Mouse (Mus musculus): ENCODE data around the gene Per1. TPM values are rescaled to one million over a fixed set of nuclear protein-coding genes. Genes with fewer than 3 reads are reported as not detected.
A peak's percentile ranks its signal among the peaks of the same experiment; 100 is the strongest.

Per1 gene
- total and polyA plus RNA-seq, 3 experiments = 8.9 to 55.5 (median 40.6) TPM

GRCm38 (mm10) chr11:69067601-69068000 is 27.4 kb upstream of the Per1 start:
- DNase-seq (ENCODE audit: low spot score) = no peak
- no peaks in the 10 kb centered on the region for H3K9me3 ChIP-seq (replicated peaks)
- H3K36me3 ChIP-seq (replicated peaks) = no peaks in the 10 kb centered on the region
- no peak overlapping the region for H3K4me3 ChIP-seq (ENCODE audit: low read depth, low read length)
- ATAC-seq (ENCODE audit: extremely low read depth, insufficient number of reproducible peaks, low FRiP score, poor library complexity, severe bottlenecking) = no peak
- no peak for TF ChIP-seq POLR2AphosphoS5 (IDR thresholded peaks at IDR 0.05; ENCODE audit: insufficient replicate concordance, low read depth, low read length)
- no peak for TF ChIP-seq GATA2 (IDR thresholded peaks at IDR 0.05; ENCODE audit: borderline replicate concordance, low read depth, low read length)
- TF ChIP-seq CTCF (IDR thresholded peaks at IDR 0.05; ENCODE audit: low read depth, low read length) = no peak
- TF ChIP-seq GATA1 (IDR thresholded peaks at IDR 0.05; ENCODE audit: borderline replicate concordance, low read length) = no peak
- TF ChIP-seq TAL1 (conservative IDR thresholded peaks at IDR 0.05; ENCODE audit: low read depth, low read length) = no peak
- peaks cover 57% of the 10 kb centered on the region for H3K4me1 ChIP-seq (ENCODE audit: insufficient read depth, low read depth, low read length)
- H3K27me3 ChIP-seq (ENCODE audit: insufficient read depth, low read length) = no peaks in the 10 kb centered on the region

- Histone ChIP-seq H3K4me3 (ENCODE audit: low read depth, low read length) (peak overlapping the region; percentile 80), H3K4me1 (ENCODE audit: insufficient read depth, low read depth, low read length) (peaks cover 56% of the 10 kb centered on the region), H3K27me3 (ENCODE audit: insufficient read depth, low read length) (no peaks in the 10 kb centered on the region), H3K36me3 (replicated peaks) (no peaks in the 10 kb centered on the region), H3K9me3 (replicated peaks) (no peaks in the 10 kb centered on the region)
- ATAC-seq (ENCODE audit: extremely low read depth, insufficient number of reproducible peaks, low FRiP score, poor library complexity, severe bottlenecking) (no peak), DNase-seq (ENCODE audit: low spot score) (no peak)
- no peak for TF ChIP-seq TAL1 (conservative IDR thresholded peaks at IDR 0.05; ENCODE audit: low read depth, low read length)
- no peak for TF ChIP-seq CTCF (IDR thresholded peaks at IDR 0.05; ENCODE audit: low read depth, low read length)
- TF ChIP-seq GATA1 (IDR thresholded peaks at IDR 0.05; ENCODE audit: borderline replicate concordance, low read length) = no peak
- TF ChIP-seq GATA2 (IDR thresholded peaks at IDR 0.05; ENCODE audit: borderline replicate concordance, low read depth, low read length) = no peak
- no peak for TF ChIP-seq POLR2AphosphoS5 (IDR thresholded peaks at IDR 0.05; ENCODE audit: insufficient replicate concordance, low read depth, low read length)
Measured at GRCm38 (mm10) chr11:69070093-69070492, 24.9 kb upstream of the Per1 start.

- no peaks in the 10 kb centered on the region for H3K36me3 ChIP-seq (replicated peaks)
- peaks cover 56% of the 10 kb centered on the region for H3K4me1 ChIP-seq (ENCODE audit: insufficient read depth, low read depth, low read length)
- no peaks in the 10 kb centered on the region for H3K9me3 ChIP-seq (replicated peaks)
- peak within 1 kb of the TSS; percentile 80 for H3K4me3 ChIP-seq (ENCODE audit: low read depth, low read length)
- H3K27me3 ChIP-seq (ENCODE audit: insufficient read depth, low read length) = no peaks in the 10 kb centered on the region
- TF ChIP-seq CTCF (IDR thresholded peaks at IDR 0.05; ENCODE audit: low read depth, low read length) (no peak), TAL1 (conservative IDR thresholded peaks at IDR 0.05; ENCODE audit: low read depth, low read length) (no peak), GATA2 (IDR thresholded peaks at IDR 0.05; ENCODE audit: borderline replicate concordance, low read depth, low read length) (no peak), GATA1 (IDR thresholded peaks at IDR 0.05; ENCODE audit: borderline replicate concordance, low read length) (no peak), POLR2AphosphoS5 (IDR thresholded peaks at IDR 0.05; ENCODE audit: insufficient replicate concordance, low read depth, low read length) (no peak)
- ATAC-seq (ENCODE audit: extremely low read depth, insufficient number of reproducible peaks, low FRiP score, poor library complexity, severe bottlenecking) (no peak; the same call in 1 of the 2 replicates), DNase-seq (ENCODE audit: low spot score) (peak; percentile 67)
Measured at GRCm38 (mm10) chr11:69070590-69071222, 24.3 kb upstream of the Per1 start, which contains the start of gene Tmem107. TSS of gene Tmem107 (plus strand) at chr11:69070806.

GRCm38 (mm10) chr11:69071262-69071661 is 23.8 kb upstream of the Per1 start:
- H3K4me1 ChIP-seq (ENCODE audit: insufficient read depth, low read depth, low read length) = peaks cover 56% of the 10 kb centered on the region
- H3K9me3 ChIP-seq (replicated peaks) = no peaks in the 10 kb centered on the region
- no peaks in the 10 kb centered on the region for H3K27me3 ChIP-seq (ENCODE audit: insufficient read depth, low read length)
- peak overlapping the region; percentile 80 for H3K4me3 ChIP-seq (ENCODE audit: low read depth, low read length)
- no peaks in the 10 kb centered on the region for H3K36me3 ChIP-seq (replicated peaks)
- DNase-seq (ENCODE audit: low spot score) = no peak
- no peak for TF ChIP-seq GATA2 (IDR thresholded peaks at IDR 0.05; ENCODE audit: borderline replicate concordance, low read depth, low read length)
- TF ChIP-seq GATA1 (IDR thresholded peaks at IDR 0.05; ENCODE audit: borderline replicate concordance, low read length) = no peak
- TF ChIP-seq TAL1 (conservative IDR thresholded peaks at IDR 0.05; ENCODE audit: low read depth, low read length) = no peak
- TF ChIP-seq CTCF (IDR thresholded peaks at IDR 0.05; ENCODE audit: low read depth, low read length) = no peak
- no peak for TF ChIP-seq POLR2AphosphoS5 (IDR thresholded peaks at IDR 0.05; ENCODE audit: insufficient replicate concordance, low read depth, low read length)
- ATAC-seq (ENCODE audit: extremely low read depth, insufficient number of reproducible peaks, low FRiP score, poor library complexity, severe bottlenecking) = no peak

- Histone ChIP-seq H3K4me1 (ENCODE audit: insufficient read depth, low read depth, low read length) (peaks cover 52% of the 10 kb centered on the region), H3K9me3 (replicated peaks) (no peaks in the 10 kb centered on the region), H3K27me3 (ENCODE audit: insufficient read depth, low read length) (no peaks in the 10 kb centered on the region), H3K4me3 (ENCODE audit: low read depth, low read length) (peak overlapping the region; percentile 61; the same call in 1 of the 2 replicates), H3K36me3 (replicated peaks) (no peaks in the 10 kb centered on the region)
- DNase-seq (ENCODE audit: low spot score) = no peak
- TF ChIP-seq CTCF (IDR thresholded peaks at IDR 0.05; ENCODE audit: low read depth, low read length) = no peak
- TF ChIP-seq GATA2 (IDR thresholded peaks at IDR 0.05; ENCODE audit: borderline replicate concordance, low read depth, low read length) = no peak
- no peak for TF ChIP-seq TAL1 (conservative IDR thresholded peaks at IDR 0.05; ENCODE audit: low read depth, low read length)
- ATAC-seq (ENCODE audit: extremely low read depth, insufficient number of reproducible peaks, low FRiP score, poor library complexity, severe bottlenecking) = no peak
Measured at GRCm38 (mm10) chr11:69072234-69072633, 22.8 kb upstream of the Per1 start.

GRCm38 (mm10) chr11:69072666-69073064 is 22.4 kb upstream of the Per1 start:
- no peaks in the 10 kb centered on the region for H3K9me3 ChIP-seq (replicated peaks)
- no peaks in the 10 kb centered on the region for H3K36me3 ChIP-seq (replicated peaks)
- no peak for TF ChIP-seq CTCF (IDR thresholded peaks at IDR 0.05; ENCODE audit: low read depth, low read length)
- TF ChIP-seq GATA1 (IDR thresholded peaks at IDR 0.05; ENCODE audit: borderline replicate concordance, low read length) = no peak
- no peak for TF ChIP-seq POLR2AphosphoS5 (IDR thresholded peaks at IDR 0.05; ENCODE audit: insufficient replicate concordance, low read depth, low read length)
- peak overlapping the region; percentile 61; the same call in 1 of the 2 replicates for H3K4me3 ChIP-seq (ENCODE audit: low read depth, low read length)
- peaks cover 56% of the 10 kb centered on the region for H3K4me1 ChIP-seq (ENCODE audit: insufficient read depth, low read depth, low read length)
- 0 out of 2 replicates have a peak, but pooled peaks cover 3% of the 10 kb centered on the region for H3K27me3 ChIP-seq (ENCODE audit: insufficient read depth, low read length)
- DNase-seq (ENCODE audit: low spot score) (no peak), ATAC-seq (ENCODE audit: extremely low read depth, insufficient number of reproducible peaks, low FRiP score, poor library complexity, severe bottlenecking) (no peak)
